Mouse (Mus musculus) bone marrow, adult 2 months (tissue): ENCODE measurements around the gene Stx6.

Experiments
- CTCF ChIP-seq: fragments of 200-500 bp; IDR thresholded peaks from 2 replicates; pipeline ENCODE4 v1.5.1; 2011; ENCODE audit warnings: low read length, control low read depth; ENCODE audit not compliant: control insufficient read depth, insufficient read depth
- POLR2A ChIP-seq: fragments of 200-500 bp; IDR thresholded peaks from 2 replicates; pipeline ENCODE4 v1.6.1; 2011; ENCODE audit warnings: low read depth, mild to moderate bottlenecking, control low read depth, low read length, borderline replicate concordance; ENCODE audit not compliant: control insufficient read depth

GRCm38 (mm10) chr1:155253126-155253525 lies 94.6 kb downstream of the Stx6 start:
- TF ChIP-seq POLR2A: no peak
- no peak for TF ChIP-seq CTCF
